Mouse (Mus musculus) embryonic facial prominence, embryonic 11.5 days (tissue): ENCODE measurements at regions not wholly inside any gene's neighbourhood (a gene's known extent, or its start where the extent isn't known, plus 50 kb on each side); places are given as distances from the start of the nearest gene placed in this dataset.

ENCODE experiments used
- ATAC-seq: fragments of 200-750 bp; cut with Nextera tagmentation; replicated peaks from 2 replicates; pipeline ENCODE4 v1.8.0; 2017; ENCODE audit warnings: low read depth; ENCODE audit not compliant: insufficient number of reproducible peaks, low FRiP score, low TSS enrichment
- DNase-seq: peaks from one replicate; pipeline ENCODE4 v3.0.0-alpha.2; 2015; ENCODE audit warnings: low spot score
- H3K27ac ChIP-seq: fragments of 300-500 bp; sonication (generic); replicated peaks from 2 replicates; pipeline ENCODE4 v1.5.1; 2014; ENCODE audit warnings: mild to moderate bottlenecking, low read depth, low read length, control low read depth
- H3K27me3 ChIP-seq: fragments of 300-500 bp; sonication (generic); 2 replicates; pipeline ENCODE4 v1.6.1; 2014; ENCODE audit warnings: mild to moderate bottlenecking, low read length, moderate library complexity, mixed read lengths; ENCODE audit not compliant: control insufficient read depth, insufficient read depth
- H3K36me3 ChIP-seq: fragments of 300-500 bp; sonication (generic); replicated peaks from 2 replicates; pipeline ENCODE4 v1.6.1; 2014; ENCODE audit warnings: low read depth, mild to moderate bottlenecking, low read length, moderate library complexity, mixed read lengths; ENCODE audit not compliant: control insufficient read depth, insufficient read depth
- H3K4me1 ChIP-seq: fragments of 300-500 bp; sonication (generic); 2 replicates; pipeline ENCODE4 v1.6.1; 2014; ENCODE audit warnings: low read length, mixed read lengths; ENCODE audit not compliant: control insufficient read depth, insufficient read depth
- H3K4me2 ChIP-seq: fragments of 300-500 bp; sonication (generic); 2 replicates; pipeline ENCODE4 v1.6.1; 2014; ENCODE audit warnings: low read depth, mild to moderate bottlenecking, control low read depth, low read length, moderate library complexity
- H3K4me3 ChIP-seq: fragments of 300-500 bp; sonication (generic); 2 replicates; pipeline ENCODE4 v1.5.1; 2014; ENCODE audit warnings: low read depth, low read length, control low read depth
- H3K9ac ChIP-seq: fragments of 300-500 bp; sonication (generic); replicated peaks from 2 replicates; pipeline ENCODE4 v1.6.1; 2014; ENCODE audit warnings: mild to moderate bottlenecking, control low read depth, low read length
- H3K9me3 ChIP-seq: fragments of 300-500 bp; sonication (generic); replicated peaks from 2 replicates; pipeline ENCODE4 v1.6.1; 2016; ENCODE audit warnings: mild to moderate bottlenecking, low read length, inconsistent platforms, mixed read lengths; ENCODE audit not compliant: control insufficient read depth
- WGBS: fragments of 180-500 bp; shearing (Covaris S2); extraction: QIAGEN DNeasy Blood & Tissue Kit; methylation state at CpG from one replicate; pipeline ENCODE4 v1.1.7; 2014; 5-methylcytosine and 5-hydroxymethylcytosine counted together

DNA sequence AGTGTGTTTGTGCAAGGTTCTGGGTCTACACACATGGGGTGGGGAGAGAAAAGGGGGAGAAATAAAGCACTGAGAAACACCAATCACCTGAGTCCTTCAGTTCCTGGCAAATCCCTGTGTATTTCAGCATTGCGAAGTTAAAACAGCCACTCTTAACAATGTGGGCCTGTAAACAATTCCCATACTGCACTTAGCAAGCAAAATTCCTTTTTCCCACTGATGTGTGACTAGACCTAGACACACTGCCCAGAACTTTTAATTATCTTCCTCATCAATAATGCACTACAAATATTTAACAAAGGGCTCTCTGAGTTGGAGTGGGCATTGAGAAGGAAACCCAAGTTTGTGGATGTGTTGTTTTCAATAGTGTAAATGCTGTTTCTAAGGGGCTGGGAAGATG is 166.7 kb downstream of the Adamts15 start:
- no peaks in the 10 kb centered on the region for H3K4me1 ChIP-seq
- H3K4me2 ChIP-seq, result no peak overlapping the region
- no peak for ATAC-seq
- H3K27ac ChIP-seq, result no peak overlapping the region
- no peak overlapping the region for H3K4me3 ChIP-seq
- H3K9me3 ChIP-seq, result no peaks in the 10 kb centered on the region
- no peak for DNase-seq
- H3K36me3 ChIP-seq, result no peaks in the 10 kb centered on the region
- H3K27me3 ChIP-seq, result no peaks in the 10 kb centered on the region
- WGBS, result 94% methylated on average over 1 of the region's 1 CpGs
- H3K9ac ChIP-seq, result no peak overlapping the region

DNA sequence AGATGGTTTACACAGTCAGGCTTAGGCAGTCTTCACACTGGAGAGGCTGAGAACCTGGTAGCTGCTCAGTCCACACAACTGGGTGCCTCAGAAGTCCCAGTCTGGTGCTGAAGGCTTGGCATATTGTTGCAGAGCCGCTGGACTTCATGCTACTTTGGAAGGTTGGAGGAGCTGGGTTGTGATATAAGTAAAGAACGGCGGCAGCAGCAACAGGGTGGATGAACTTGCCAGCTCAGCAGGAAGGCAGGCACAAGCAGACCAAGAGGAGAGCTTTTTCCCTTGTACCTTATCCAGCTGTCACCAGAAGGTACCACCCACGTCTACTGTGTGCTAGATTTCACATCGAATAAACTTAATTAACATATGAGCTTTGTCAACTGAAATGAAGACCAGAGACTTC is 167.4 kb downstream of the Adamts15 start:
- WGBS, result 88% methylated on average over 5 of the region's 5 CpGs
- Histone ChIP-seq H3K4me3 (no peak overlapping the region), H3K4me1 (no peaks in the 10 kb centered on the region), H3K36me3 (no peaks in the 10 kb centered on the region), H3K27me3 (no peaks in the 10 kb centered on the region), H3K27ac (no peak overlapping the region), H3K9me3 (no peaks in the 10 kb centered on the region), H3K9ac (no peak overlapping the region), H3K4me2 (no peak overlapping the region)
- ATAC-seq, result no peak
- DNase-seq, result no peak

DNA sequence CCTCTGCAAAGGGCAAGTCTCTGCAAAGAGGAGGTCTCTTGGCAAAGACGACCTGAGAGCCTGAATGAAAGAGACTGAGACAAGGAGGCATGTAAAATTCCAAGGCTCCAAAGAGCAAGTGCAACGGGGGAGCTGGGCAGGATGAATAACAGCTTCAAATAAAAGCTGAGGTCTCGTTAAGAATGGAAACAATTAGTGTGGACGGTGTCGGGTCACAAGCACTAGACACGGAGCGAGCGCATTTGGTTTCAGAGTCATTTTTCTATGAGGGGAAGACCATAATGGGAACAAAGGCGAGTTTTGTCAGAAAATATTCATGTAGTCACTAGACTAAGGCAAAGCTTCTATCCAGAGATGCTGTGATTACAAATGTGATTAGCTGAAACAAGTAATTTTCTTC is 178.8 kb downstream of the Adamts15 start:
- Histone ChIP-seq H3K27ac (peak overlapping the region; percentile 38), H3K9ac (no peak overlapping the region), H3K4me1 (peaks cover 3% of the 10 kb centered on the region; the same call in 1 of the 2 replicates), H3K4me2 (no peak overlapping the region), H3K27me3 (no peaks in the 10 kb centered on the region), H3K36me3 (no peaks in the 10 kb centered on the region), H3K4me3 (no peak overlapping the region), H3K9me3 (no peaks in the 10 kb centered on the region)
- no peak for ATAC-seq
- WGBS, result 11% methylated on average over 9 of the region's 9 CpGs
- peak; percentile 77 for DNase-seq

GRCm38 (mm10) chr9:30742471-30743098 is 179.7 kb downstream of the Adamts15 start:
- Histone ChIP-seq H3K9ac (no peak overlapping the region), H3K4me3 (no peak overlapping the region), H3K4me1 (peaks cover 3% of the 10 kb centered on the region; the same call in 1 of the 2 replicates), H3K4me2 (no peak overlapping the region), H3K36me3 (no peaks in the 10 kb centered on the region), H3K27ac (0 out of 2 replicates have a peak overlapping the region, but pooled peaks have one; percentile 35), H3K9me3 (no peaks in the 10 kb centered on the region), H3K27me3 (no peaks in the 10 kb centered on the region)
- ATAC-seq (peak; percentile 73), DNase-seq (peak; percentile 76)
- WGBS, result 31% methylated on average over 8 of the region's 8 CpGs

GRCm38 (mm10) chr9:30731687-30732086 is 190.6 kb downstream of the Adamts15 start:
- DNase-seq (no peak), ATAC-seq (no peak)
- Histone ChIP-seq H3K36me3 (no peaks in the 10 kb centered on the region), H3K4me2 (no peak overlapping the region), H3K4me3 (no peak overlapping the region), H3K27me3 (no peaks in the 10 kb centered on the region), H3K9me3 (no peaks in the 10 kb centered on the region), H3K4me1 (no peaks in the 10 kb centered on the region), H3K27ac (no peak overlapping the region), H3K9ac (no peak overlapping the region)
- 77% methylated on average over 2 of the region's 2 CpGs for WGBS

DNA sequence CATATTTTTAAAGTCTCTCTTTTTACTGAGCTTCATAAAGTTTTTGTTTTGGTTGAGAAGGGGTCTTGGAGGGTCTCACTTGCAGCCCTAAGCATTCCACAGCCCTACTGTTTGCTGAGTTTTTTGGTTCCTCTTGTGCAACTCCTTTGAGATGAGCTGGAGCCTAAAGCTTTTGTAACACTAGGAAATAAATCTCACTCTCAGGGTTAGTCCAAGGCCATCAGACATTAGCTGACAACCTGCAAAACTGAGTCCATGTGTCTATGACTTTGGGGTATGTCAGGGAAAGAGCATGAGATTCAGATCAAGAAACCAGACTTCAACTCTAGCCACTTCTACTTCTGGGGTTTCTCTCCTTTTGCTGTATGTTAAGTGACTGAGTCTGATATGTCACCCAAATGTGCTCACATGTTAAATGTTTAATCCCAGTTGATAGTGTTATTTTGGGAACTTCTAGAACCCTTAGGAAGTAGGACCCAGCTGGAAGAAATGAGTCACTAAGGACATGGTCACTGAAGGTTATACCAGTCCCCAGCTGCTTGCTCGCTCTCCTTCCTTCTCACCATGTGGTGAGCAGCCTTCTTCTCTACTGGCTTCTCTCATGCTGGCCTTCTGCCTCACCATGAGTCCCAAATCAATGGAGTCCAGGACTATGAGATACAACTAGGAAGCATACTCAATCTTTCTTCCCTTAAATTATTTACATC is 198.7 kb downstream of the Adamts15 start:
- H3K27ac ChIP-seq, result no peak overlapping the region
- no peak overlapping the region for H3K4me2 ChIP-seq
- no peaks in the 10 kb centered on the region for H3K4me1 ChIP-seq
- H3K9me3 ChIP-seq, result no peaks in the 10 kb centered on the region
- no peak for DNase-seq
- no peak overlapping the region for H3K9ac ChIP-seq
- 90% methylated on average over 1 of the region's 1 CpGs for whole genome bisulfite sequencing
- H3K36me3 ChIP-seq, result no peaks in the 10 kb centered on the region
- H3K27me3 ChIP-seq, result no peaks in the 10 kb centered on the region
- no peak overlapping the region for H3K4me3 ChIP-seq
- no peak for ATAC-seq

GRCm38 (mm10) chr9:30721861-30722260 is 200.4 kb downstream of the Adamts15 start:
- no peak overlapping the region for H3K4me2 ChIP-seq
- DNase-seq (no peak), ATAC-seq (no peak)
- no peak overlapping the region for H3K27ac ChIP-seq
- H3K9me3 ChIP-seq, result no peaks in the 10 kb centered on the region
- no peaks in the 10 kb centered on the region for H3K36me3 ChIP-seq
- no peaks in the 10 kb centered on the region for H3K27me3 ChIP-seq
- no peaks in the 10 kb centered on the region for H3K4me1 ChIP-seq
- H3K9ac ChIP-seq, result no peak overlapping the region
- H3K4me3 ChIP-seq, result no peak overlapping the region
- 80% methylated on average over 4 of the region's 4 CpGs for WGBS

DNA sequence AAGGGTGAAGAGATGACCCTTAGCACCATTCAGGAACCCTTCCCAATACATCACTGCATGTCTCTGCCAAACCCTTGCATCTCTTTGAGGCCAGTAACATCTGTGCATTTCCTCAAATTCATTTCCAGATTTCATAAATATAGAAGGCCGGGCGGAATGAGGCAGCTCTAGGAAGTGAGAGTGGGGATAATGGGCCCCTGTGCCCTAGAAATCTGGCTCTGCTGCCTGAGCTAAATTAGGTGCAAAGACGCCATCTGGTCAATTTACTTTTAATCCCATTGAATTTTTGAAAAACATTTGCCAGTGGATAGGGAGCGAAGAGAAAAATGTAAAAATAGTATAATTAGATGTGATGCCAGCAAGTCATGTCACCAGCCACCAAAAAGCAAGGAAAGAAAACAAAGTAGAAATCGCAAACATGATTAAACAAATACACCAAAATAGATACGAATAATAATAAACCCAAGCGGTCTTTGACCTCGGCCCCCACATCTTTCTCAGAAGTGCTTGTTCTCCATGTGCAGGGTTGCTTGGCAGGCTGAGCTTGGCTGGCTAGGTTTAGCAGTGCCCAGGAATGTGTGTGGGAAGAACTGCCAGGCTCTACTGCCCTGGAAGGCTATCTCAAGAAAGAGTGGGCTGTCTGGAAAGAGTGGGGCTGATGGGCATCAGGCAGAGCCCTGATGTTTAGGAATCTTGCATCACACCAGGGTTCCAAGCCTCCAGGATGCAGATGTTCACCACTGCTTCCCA is 205.7 kb downstream of the Adamts15 start:
- WGBS, result 78% methylated on average over 8 of the region's 8 CpGs
- H3K36me3 ChIP-seq, result no peaks in the 10 kb centered on the region
- no peak for DNase-seq

More for the DNA sequence above, 205.7 kb downstream of the Adamts15 start:
- no peak overlapping the region for H3K4me2 ChIP-seq
- no peak overlapping the region for H3K9ac ChIP-seq
- no peaks in the 10 kb centered on the region for H3K9me3 ChIP-seq
- ATAC-seq, result no peak
- no peaks in the 10 kb centered on the region for H3K27me3 ChIP-seq
- no peak overlapping the region for H3K4me3 ChIP-seq
- H3K4me1 ChIP-seq, result no peaks in the 10 kb centered on the region
- no peak overlapping the region for H3K27ac ChIP-seq
